Comparison of ENCODE assay signal across 18 mouse cellular contexts in genomic region chr6:143375951-143376713, GRCm38 (mm10).
"Had no signal": no experiment of that assay in that cellular context is flagged by ENCODE, and none has a peak within 500 bp of the region (broad histone marks: within the 10 kb centered on the region; RNA-seq: fewer than 3 reads in every experiment).

No protein-coding gene starts in this region.

- H3K4me1 ChIP-seq: neural tube, embryonic 12.5 days had no signal

- H3K36me3 ChIP-seq: limb, embryonic 13.5 days; midbrain, embryonic 15.5 days; neural tube, embryonic 12.5 days had no signal

- ATAC-seq: midbrain, embryonic 15.5 days had no signal

- DNase-seq: kidney, adult 11 months; kidney, adult 9 months; kidney, postnatal 36 days; layer of hippocampus, adult 9-11 months; layer of hippocampus, postnatal 36 days; left cerebral cortex, postnatal 4 days; right cerebral cortex, postnatal 25 days; thymus, adult 18-20 months; thymus, postnatal 14 days had no signal

- H3K27ac ChIP-seq: kidney, postnatal 0 days; limb, embryonic 13.5 days; liver, embryonic 14.5 days; macrophage; midbrain, embryonic 15.5 days; neural tube, embryonic 12.5 days; stomach, postnatal 0 days had no signal

- H3K27me3 ChIP-seq: megakaryocyte, embryonic 14.5 days; midbrain, embryonic 15.5 days; neural tube, embryonic 12.5 days had no signal

- H3K9me3 ChIP-seq: limb, embryonic 13.5 days; megakaryocyte, embryonic 14.5 days; midbrain, embryonic 15.5 days; neural tube, embryonic 12.5 days had no signal

- H3K4me3 ChIP-seq: limb, embryonic 13.5 days; megakaryocyte, embryonic 14.5 days; midbrain, embryonic 15.5 days; neural tube, embryonic 12.5 days had no signal

- H3K9ac ChIP-seq: limb, embryonic 13.5 days; liver, embryonic 14.5 days; midbrain, embryonic 15.5 days; neural tube, embryonic 12.5 days had no signal

- H3K4me2 ChIP-seq: limb, embryonic 13.5 days; midbrain, embryonic 11.5 days; midbrain, embryonic 15.5 days; neural tube, embryonic 12.5 days had no signal
